Mouse (Mus musculus): Measurements from ENCODE around the gene Desi2. TPM values are rescaled to one million over a fixed set of nuclear protein-coding genes. Genes with fewer than 3 reads are reported as not detected.
"Not testable (repeated sequence)": the region's sequence is repeated elsewhere in the genome, so short reads cannot be mapped to it uniquely, and the experiment has no call there.

The Desi2 gene
- polyA plus RNA-seq, 1 experiment from 2014 or later = 20.0 TPM

- Histone ChIP-seq H3K27me3 (replicated peaks; ENCODE audit: insufficient read depth, low read length) (no peaks in the 10 kb centered on the region), H3K4me1 (ENCODE audit: insufficient read depth, low read depth, low read length) (no peaks in the 10 kb centered on the region), H3K4me2 (replicated peaks; ENCODE audit: low read depth, low read length) (no peak overlapping the region), H3K27ac (ENCODE audit: low read length) (no peak overlapping the region), H3K9ac (replicated peaks; ENCODE audit: low read depth) (no peak overlapping the region), H3K4me3 (ENCODE audit: low read depth, low read length) (no peak overlapping the region), H3K36me3 (ENCODE audit: insufficient read depth, low read length) (no peaks in the 10 kb centered on the region), H3K9me3 (ENCODE audit: low read length) (no peaks in the 10 kb centered on the region)
- WGBS = 93% methylated on average over 4 of the region's 4 CpGs
- ATAC-seq = no peak
- TF ChIP-seq CTCF (IDR thresholded peaks at IDR 0.05) (no peak), EP300 (IDR thresholded peaks at IDR 0.05) (no peak)
- DNase-seq (ENCODE audit: low spot score) = no peak
These were observed 69.1 kb downstream of the Desi2 start for GRCm38 (mm10) chr1:178256351-178256750.

GRCm38 (mm10) chr1:178258821-178259220, 71.6 kb downstream of the Desi2 start:
- whole genome bisulfite sequencing = 78% methylated on average over 2 of the region's 2 CpGs
- H3K9me3 ChIP-seq (ENCODE audit: low read length) = no peaks in the 10 kb centered on the region
- DNase-seq (ENCODE audit: low spot score) = no peak

GRCm38 (mm10) chr1:178265381-178265780, 78.2 kb downstream of the Desi2 start:
- not testable (repeated sequence) for H3K36me3 ChIP-seq (ENCODE audit: insufficient read depth, low read length); H3K27me3 ChIP-seq (replicated peaks; ENCODE audit: insufficient read depth, low read length); H3K9ac ChIP-seq (replicated peaks; ENCODE audit: low read depth); H3K4me2 ChIP-seq (replicated peaks; ENCODE audit: low read depth, low read length); H3K9me3 ChIP-seq (ENCODE audit: low read length); H3K4me1 ChIP-seq (ENCODE audit: insufficient read depth, low read depth, low read length); H3K4me3 ChIP-seq (ENCODE audit: low read depth, low read length); ATAC-seq; DNase-seq (ENCODE audit: low spot score); H3K27ac ChIP-seq (ENCODE audit: low read length)
- 88% methylated on average over 3 of the region's 3 CpGs for WGBS

More at GRCm38 (mm10) chr1:178258821-178259220, 71.6 kb downstream of the Desi2 start:
- Histone ChIP-seq H3K9ac (replicated peaks; ENCODE audit: low read depth) (no peak overlapping the region), H3K4me3 (ENCODE audit: low read depth, low read length) (no peak overlapping the region), H3K4me2 (replicated peaks; ENCODE audit: low read depth, low read length) (no peak overlapping the region), H3K27me3 (replicated peaks; ENCODE audit: insufficient read depth, low read length) (no peaks in the 10 kb centered on the region), H3K36me3 (ENCODE audit: insufficient read depth, low read length) (no peaks in the 10 kb centered on the region), H3K4me1 (ENCODE audit: insufficient read depth, low read depth, low read length) (no peaks in the 10 kb centered on the region), H3K27ac (ENCODE audit: low read length) (no peak overlapping the region)
- ATAC-seq = no peak
- TF ChIP-seq EP300 (IDR thresholded peaks at IDR 0.05) (no peak), CTCF (IDR thresholded peaks at IDR 0.05) (no peak)

GRCm38 (mm10) chr1:178270635-178271034, 83.4 kb downstream of the Desi2 start:
- Histone ChIP-seq H3K4me2 (replicated peaks; ENCODE audit: low read depth, low read length) (no peak overlapping the region), H3K4me1 (ENCODE audit: insufficient read depth, low read depth, low read length) (no peaks in the 10 kb centered on the region), H3K9me3 (ENCODE audit: low read length) (no peaks in the 10 kb centered on the region), H3K36me3 (ENCODE audit: insufficient read depth, low read length) (no peaks in the 10 kb centered on the region), H3K4me3 (ENCODE audit: low read depth, low read length) (no peak overlapping the region), H3K9ac (replicated peaks; ENCODE audit: low read depth) (no peak overlapping the region), H3K27me3 (replicated peaks; ENCODE audit: insufficient read depth, low read length) (no peaks in the 10 kb centered on the region), H3K27ac (ENCODE audit: low read length) (no peak overlapping the region)
- ATAC-seq = no peak
- TF ChIP-seq CTCF (IDR thresholded peaks at IDR 0.05) = no peak
- no peak for TF ChIP-seq EP300 (IDR thresholded peaks at IDR 0.05)
- 63% methylated on average over 6 of the region's 6 CpGs for WGBS
- no peak for DNase-seq (ENCODE audit: low spot score)

- TF ChIP-seq CTCF (IDR thresholded peaks at IDR 0.05) (no peak), EP300 (IDR thresholded peaks at IDR 0.05) (no peak)
- H3K36me3 ChIP-seq (ENCODE audit: insufficient read depth, low read length) = no peaks in the 10 kb centered on the region
- H3K4me1 ChIP-seq (ENCODE audit: insufficient read depth, low read depth, low read length) = no peaks in the 10 kb centered on the region
- 25% methylated on average over 9 of the region's 9 CpGs for WGBS
- no peaks in the 10 kb centered on the region for H3K27me3 ChIP-seq (replicated peaks; ENCODE audit: insufficient read depth, low read length)
- H3K9ac ChIP-seq (replicated peaks; ENCODE audit: low read depth) = no peak overlapping the region
- peak overlapping the region; percentile 93 for H3K4me2 ChIP-seq (replicated peaks; ENCODE audit: low read depth, low read length)
- no peak for ATAC-seq
- peak; percentile 6 for DNase-seq (ENCODE audit: low spot score)
- no peaks in the 10 kb centered on the region for H3K9me3 ChIP-seq (ENCODE audit: low read length)
- no peak overlapping the region; the same call in 1 of the 2 replicates for H3K4me3 ChIP-seq (ENCODE audit: low read depth, low read length)
- no peak overlapping the region for H3K27ac ChIP-seq (ENCODE audit: low read length)
These were observed 88.0 kb downstream of the Desi2 start for GRCm38 (mm10) chr1:178275174-178275730.

- Histone ChIP-seq H3K4me2 (replicated peaks; ENCODE audit: low read depth, low read length) (peak overlapping the region; percentile 93), H3K27me3 (replicated peaks; ENCODE audit: insufficient read depth, low read length) (no peaks in the 10 kb centered on the region), H3K27ac (ENCODE audit: low read length) (no peak overlapping the region), H3K4me3 (ENCODE audit: low read depth, low read length) (peak overlapping the region; percentile 67), H3K36me3 (ENCODE audit: insufficient read depth, low read length) (no peaks in the 10 kb centered on the region), H3K9ac (replicated peaks; ENCODE audit: low read depth) (0 out of 2 replicates have a peak overlapping the region, but pooled peaks have one; percentile 34), H3K4me1 (ENCODE audit: insufficient read depth, low read depth, low read length) (no peaks in the 10 kb centered on the region), H3K9me3 (ENCODE audit: low read length) (no peaks in the 10 kb centered on the region)
- TF ChIP-seq EP300 (IDR thresholded peaks at IDR 0.05) (no peak), CTCF (IDR thresholded peaks at IDR 0.05) (no peak)
- peak; percentile 10; the same call in 1 of the 2 replicates for ATAC-seq
- 7% methylated on average over 11 of the region's 11 CpGs for WGBS
- no peak for DNase-seq (ENCODE audit: low spot score)
These were observed 88.5 kb downstream of the Desi2 start for GRCm38 (mm10) chr1:178275738-178276053.
